Comparison of ENCODE assay signal across 22 mouse cellular contexts in genomic region chr7:23470832-23471231, GRCm38 (mm10). TPM values are rescaled to one million over a fixed set of nuclear protein-coding genes. Genes with fewer than 3 reads are reported as not detected.
DNase-seq lines count a peak whose midpoint lies in the region; TF ChIP-seq lines count a peak whose summit lies in the region.
"Not testable (repeated sequence)": the region's sequence is repeated elsewhere in the genome, so short reads cannot be mapped to it uniquely, and the experiment has no call there.
"Had no signal": no experiment of that assay in that cellular context is flagged by ENCODE, and none has a peak within 500 bp of the region (broad histone marks: within the 10 kb centered on the region; RNA-seq: fewer than 3 reads in every experiment).

No protein-coding gene starts in this region.

- peak; percentile 72 for DNase-seq in ES-CJ7 (ENCODE audit: low read depth, low spot score)
- peak; percentile 15 for DNase-seq in ES-E14 (ENCODE audit: low read depth, low spot score)
- DNase-seq in R1 (ENCODE audit: low read depth, low spot score), result peak; percentile 87
- peak; percentile 76 for DNase-seq in ZHBTc4 (ENCODE audit: low read depth, low spot score)

- TF ChIP-seq POLR2A in ES-Bruce4 (IDR thresholded peaks at IDR 0.05; ENCODE audit: insufficient read depth, low read length), result not testable (repeated sequence)

- H3K9me3 ChIP-seq in ES-Bruce4 (replicated peaks; ENCODE audit: control insufficient read depth, insufficient read depth, low read length, poor library complexity, severe bottlenecking); ES-E14 (ENCODE audit: control insufficient read depth, insufficient read depth, low read depth, low read length): not testable (repeated sequence)

- not testable (repeated sequence) for TF ChIP-seq CTCF in ES-Bruce4 (IDR thresholded peaks at IDR 0.05; ENCODE audit: low read depth, low read length)

- H3K9ac ChIP-seq in ES-Bruce4 (ENCODE audit: low read depth, poor library complexity, severe bottlenecking); ES-E14 (ENCODE audit: insufficient read depth, low read depth, low read length, poor library complexity, severe bottlenecking): not testable (repeated sequence)

- not testable (repeated sequence) for H3K4me1 ChIP-seq in ES-Bruce4 (ENCODE audit: control insufficient read depth, insufficient read depth, low read length); ES-E14 (ENCODE audit: control insufficient read depth in 2 of 2, insufficient read depth in 2 of 2, low read length in 2 of 2, poor library complexity in 1 of 2)

- H3K36me3 ChIP-seq in ES-Bruce4 (ENCODE audit: control insufficient read depth, insufficient read depth, low read length, poor library complexity, severe bottlenecking); ES-E14 (ENCODE audit: control insufficient read depth, insufficient read depth, low read length, poor library complexity, severe bottlenecking): not testable (repeated sequence)

- in situ Hi-C loops in ES-E14 (cut with MboI; ENCODE audit: low sequenced_read_pairs in 2 of 2, unreplicated experiment in 2 of 2), result loop anchor here in 1 of 2 experiments (25.0 kb wide), 1 partner anchor 91 kb away; no protein-coding TSS in a partner anchor

- H3K27me3 ChIP-seq in ES-Bruce4 (ENCODE audit: control insufficient read depth, insufficient read depth, low read length, poor library complexity, severe bottlenecking), result not testable (repeated sequence)

- H3K4me3 ChIP-seq in ES-Bruce4 (ENCODE audit: low read depth, low read length); ES-E14 (ENCODE audit: insufficient read depth in 1 of 2, low read depth in 1 of 2, low read length in 2 of 2, poor library complexity in 1 of 2, severe bottlenecking in 1 of 2): not testable (repeated sequence)

- H3K27ac ChIP-seq in ES-Bruce4 (ENCODE audit: insufficient read depth, low read length), result peak overlapping the region; percentile 91
- H3K27ac ChIP-seq in ES-E14 (ENCODE audit: insufficient read depth, low read depth, low read length, poor library complexity, severe bottlenecking), result peak overlapping the region; percentile 80; the same call in 1 of the 2 replicates

- peak; percentile 87 for TF ChIP-seq EP300 in ES-Bruce4 (IDR thresholded peaks at IDR 0.05; ENCODE audit: insufficient read depth, low read depth, low read length)

RNA-seq across cellular contexts. Expression of gene Vmn1r167, which starts 36.2 kb away (rescaled TPM):
- polyA plus RNA-seq in ES-Bruce4 (2011; ENCODE audit: insufficient read depth, insufficient read length, low read depth, missing spikeins), result not detected in 2 replicates
- total RNA-seq in ES-E14 (2012; rRNA removed), result not detected in 2 replicates
- total RNA-seq: adrenal gland, adult 18-20 months; adrenal gland, adult 2 months; adrenal gland, adult 8-10 months; adrenal gland, postnatal 10 days; adrenal gland, postnatal 14 days; adrenal gland, postnatal 25 days; adrenal gland, postnatal 36 days; adrenal gland, postnatal 4 days; CH12.LX; MEL had no signal
- polyA plus RNA-seq: activated CD4-positive, CD25-positive, alpha-beta regulatory T cell, adult 4 months; adrenal gland, adult 2 months; brain, embryonic 14.5 days; C2C12; CD4-positive, CD25-positive, alpha-beta regulatory T cell, adult 4 months; cerebellum, adult 2 months; G1E; Patski had no signal

Comparison
In these comparisons a context has a peak if more than half of its experiments do, and no peak if none do; other contexts are left out.
1. DNase-seq: peak in every context shown above with its lines; median percentile 87 in R1; 76 in ZHBTc4; 72 in ES-CJ7; 15 in ES-E14.